Mouse (Mus musculus) olfactory bulb, adult 2 months (tissue): Measurements from ENCODE around the gene Paxx.

Source experiments
- CTCF ChIP-seq: fragments of 200-500 bp; IDR thresholded peaks from 2 replicates; pipeline ENCODE4 v1.5.1; 2012; ENCODE audit warnings: low read depth, mild to moderate bottlenecking, low read length, moderate library complexity; ENCODE audit not compliant: insufficient read depth
- POLR2A ChIP-seq: fragments of 200-500 bp; IDR thresholded peaks from 2 replicates; pipeline ENCODE4 v1.6.1; 2012; ENCODE audit warnings: mild to moderate bottlenecking, low read depth, low read length, moderate library complexity; ENCODE audit not compliant: insufficient read depth

- no peak for TF ChIP-seq CTCF
- TF ChIP-seq POLR2A = 0 out of 2 replicates have a peak, but pooled peaks have one; percentile 22
Observed at GRCm38 (mm10) chr2:25501593-25502486, 40.9 kb upstream of the Paxx start, which contains the start of gene C8g.
